Mouse (Mus musculus) MEL (cell line): ENCODE measurements at regions not wholly inside any gene's neighbourhood (a gene's known extent, or its start where the extent isn't known, plus 50 kb on each side); places are given as distances from the start of the nearest gene placed in this dataset.

Experiments used
- DNase-seq: peaks from one replicate; pipeline ENCODE4 v3.0.0; 2011; ENCODE audit warnings: low read depth, low spot score
- H3K27ac ChIP-seq: 2 replicates; pipeline ENCODE4 v1.5.1; 2012; ENCODE audit warnings: low read depth, mild to moderate bottlenecking, control low read depth, low read length, moderate library complexity; ENCODE audit not compliant: control insufficient read depth
- H3K27me3 ChIP-seq, 2 experiments: fragments of 150-350 bp in 1 of 2; sonication (generic) in 1 of 2; 2 replicates each; pipeline ENCODE4 v1.6.1; 2012; ENCODE audit warnings: low read length in 2 of 2, mild to moderate bottlenecking in 2 of 2, improper control_type of control experiment in 1 of 2, moderate library complexity in 1 of 2; ENCODE audit not compliant: insufficient read depth in 2 of 2, control insufficient read depth in 1 of 2
- H3K36me3 ChIP-seq, 2 experiments: 2 replicates each; pipeline ENCODE4 v1.6.1; 2012 to 2014; ENCODE audit warnings: low read length in 2 of 2, improper control_type of control experiment in 1 of 2, inconsistent platforms in 1 of 2, mild to moderate bottlenecking in 1 of 2; ENCODE audit not compliant: insufficient read depth in 2 of 2, control insufficient read depth in 1 of 2
- H3K4me1 ChIP-seq, 2 experiments: fragments of 150-350 bp in 1 of 2; sonication (generic) in 1 of 2; 2 replicates each; pipeline ENCODE4 v1.6.1; 2012; ENCODE audit warnings: low read length in 2 of 2, improper control_type of control experiment in 1 of 2, mild to moderate bottlenecking in 1 of 2; ENCODE audit not compliant: insufficient read depth in 2 of 2, control insufficient read depth in 1 of 2
- H3K4me3 ChIP-seq, 2 experiments: fragments of 150-350 bp in 1 of 2; sonication (generic) in 1 of 2; 2 replicates each; pipeline ENCODE4 v1.5.1; 2012; ENCODE audit warnings: low read depth in 2 of 2, low read length in 2 of 2, mild to moderate bottlenecking in 2 of 2, moderate library complexity in 2 of 2, control low read depth in 1 of 2, improper control_type of control experiment in 1 of 2; ENCODE audit not compliant: control insufficient read depth in 1 of 2, insufficient read depth in 1 of 2
- H3K79me2 ChIP-seq: 2 replicates; pipeline ENCODE4 v1.6.1; 2012; ENCODE audit warnings: mild to moderate bottlenecking, low read length, moderate library complexity; ENCODE audit not compliant: control insufficient read depth, poor library complexity, insufficient read depth
- H3K9ac ChIP-seq: 2 replicates; pipeline ENCODE4 v1.6.1; 2012; ENCODE audit warnings: low read depth, mild to moderate bottlenecking, control low read depth, low read length, moderate library complexity; ENCODE audit not compliant: control insufficient read depth, poor library complexity, severe bottlenecking
- H3K9me3 ChIP-seq: fragments of 150-350 bp; sonication (generic); replicated peaks from 2 replicates; pipeline ENCODE4 v1.6.1; 2012; ENCODE audit warnings: mild to moderate bottlenecking, low read length, improper control_type of control experiment, moderate library complexity; ENCODE audit not compliant: insufficient read depth
- BHLHE40 ChIP-seq: IDR thresholded peaks from 2 replicates; pipeline ENCODE4 v1.6.1; 2012; ENCODE audit warnings: low read depth, mild to moderate bottlenecking, inconsistent platforms, low read length, improper control_type of control experiment, borderline replicate concordance
- CHD1 ChIP-seq: IDR thresholded peaks from 2 replicates; pipeline ENCODE4 v1.6.1; 2012; ENCODE audit warnings: low read depth, mild to moderate bottlenecking, inconsistent platforms, low read length, improper control_type of control experiment
- CHD2 ChIP-seq: IDR thresholded peaks from 2 replicates; pipeline ENCODE4 v1.6.1; 2011; ENCODE audit warnings: low read length, improper control_type of control experiment
- E2F4 ChIP-seq: IDR thresholded peaks from 2 replicates; pipeline ENCODE4 v1.6.1; 2011; ENCODE audit warnings: low read depth, low read length, improper control_type of control experiment, borderline replicate concordance
- ELF1 ChIP-seq: IDR thresholded peaks from 2 replicates; pipeline ENCODE4 v1.6.1; 2014; ENCODE audit warnings: low read depth, mild to moderate bottlenecking, inconsistent platforms, low read length, improper control_type of control experiment, moderate library complexity
- ETS1 ChIP-seq: IDR thresholded peaks from 2 replicates; pipeline ENCODE4 v1.6.1; 2012; ENCODE audit warnings: low read depth, mild to moderate bottlenecking, inconsistent platforms, low read length, improper control_type of control experiment, moderate library complexity
- GABPA ChIP-seq: IDR thresholded peaks from 2 replicates; pipeline ENCODE4 v1.6.1; 2012; ENCODE audit warnings: low read depth, mild to moderate bottlenecking, inconsistent platforms, low read length, improper control_type of control experiment, moderate library complexity
- HCFC1 ChIP-seq: IDR thresholded peaks from 2 replicates; pipeline ENCODE4 v1.6.1; 2012; ENCODE audit warnings: low read depth, mild to moderate bottlenecking, inconsistent platforms, low read length, improper control_type of control experiment, moderate library complexity
- MAFK ChIP-seq: IDR thresholded peaks from 2 replicates; pipeline ENCODE4 v1.6.1; 2011; ENCODE audit warnings: low read depth, mild to moderate bottlenecking, low read length, improper control_type of control experiment, borderline replicate concordance
- MAX ChIP-seq: IDR thresholded peaks from 2 replicates; pipeline ENCODE4 v1.6.1; 2011; ENCODE audit warnings: low read length, improper control_type of control experiment
- MAZ ChIP-seq: IDR thresholded peaks from 2 replicates; pipeline ENCODE4 v1.6.1; 2012; ENCODE audit warnings: low read depth, mild to moderate bottlenecking, inconsistent platforms, low read length, improper control_type of control experiment
- MEF2A ChIP-seq: IDR thresholded peaks from 2 replicates; pipeline ENCODE4 v1.6.1; 2014; ENCODE audit warnings: low read depth, mild to moderate bottlenecking, inconsistent platforms, low read length, improper control_type of control experiment; ENCODE audit not compliant: poor library complexity, insufficient replicate concordance, severe bottlenecking; ENCODE audit errors: extremely low read depth
- MXI1 ChIP-seq: IDR thresholded peaks from 2 replicates; pipeline ENCODE4 v1.6.1; 2011; ENCODE audit warnings: mild to moderate bottlenecking, low read depth, low read length, improper control_type of control experiment
- MYB ChIP-seq: IDR thresholded peaks from 2 replicates; pipeline ENCODE4 v1.6.1; 2011; ENCODE audit warnings: mild to moderate bottlenecking, low read depth, low read length, improper control_type of control experiment
- MYC ChIP-seq: IDR thresholded peaks from 2 replicates; pipeline ENCODE4 v1.6.1; 2011; ENCODE audit warnings: low read depth, mild to moderate bottlenecking, low read length, improper control_type of control experiment, moderate library complexity
- POLR2AphosphoS2 ChIP-seq: IDR thresholded peaks from 2 replicates; pipeline ENCODE4 v1.6.1; 2011; ENCODE audit warnings: low read length, improper control_type of control experiment
- POLR2AphosphoS5 ChIP-seq: IDR thresholded peaks from 2 replicates; pipeline ENCODE4 v1.6.1; 2012; ENCODE audit warnings: low read depth, borderline replicate concordance, mild to moderate bottlenecking, inconsistent platforms, low read length, moderate library complexity, mixed read lengths
- RCOR1 ChIP-seq: IDR thresholded peaks from 2 replicates; pipeline ENCODE4 v1.6.1; 2012; ENCODE audit warnings: low read depth, mild to moderate bottlenecking, inconsistent platforms, low read length, improper control_type of control experiment
- SIN3A ChIP-seq: IDR thresholded peaks from 2 replicates; pipeline ENCODE4 v1.6.1; 2012; ENCODE audit warnings: low read length, improper control_type of control experiment, inconsistent platforms
- SMC3 ChIP-seq: IDR thresholded peaks from 2 replicates; pipeline ENCODE4 v1.6.1; 2011; ENCODE audit warnings: low read depth, low read length, improper control_type of control experiment
- TAL1 ChIP-seq: IDR thresholded peaks from 2 replicates; pipeline ENCODE4 v1.6.1; 2012; ENCODE audit warnings: mild to moderate bottlenecking, inconsistent platforms, low read length, moderate library complexity, mixed read lengths
- USF2 ChIP-seq, 2 experiments: IDR thresholded peaks; 2 replicates each; pipeline ENCODE4 v1.6.1; 2011 to 2012; ENCODE audit warnings: improper control_type of control experiment in 2 of 2, low read length in 2 of 2, borderline replicate concordance in 1 of 2, inconsistent platforms in 1 of 2, low read depth in 1 of 2, mild to moderate bottlenecking in 1 of 2; ENCODE audit not compliant: insufficient read depth in 1 of 2
- ZC3H11A ChIP-seq: IDR thresholded peaks from 2 replicates; pipeline ENCODE4 v1.6.1; 2012; ENCODE audit warnings: low read depth, mild to moderate bottlenecking, inconsistent platforms, low read length, improper control_type of control experiment
- ZMIZ1 ChIP-seq: IDR thresholded peaks from 2 replicates; pipeline ENCODE4 v1.6.1; 2012; ENCODE audit warnings: low read depth, mild to moderate bottlenecking, inconsistent platforms, low read length, improper control_type of control experiment, moderate library complexity
- ZNF384 ChIP-seq: IDR thresholded peaks from 2 replicates; pipeline ENCODE4 v1.6.1; 2012; ENCODE audit warnings: low read depth, mild to moderate bottlenecking, inconsistent platforms, low read length, improper control_type of control experiment

DNA sequence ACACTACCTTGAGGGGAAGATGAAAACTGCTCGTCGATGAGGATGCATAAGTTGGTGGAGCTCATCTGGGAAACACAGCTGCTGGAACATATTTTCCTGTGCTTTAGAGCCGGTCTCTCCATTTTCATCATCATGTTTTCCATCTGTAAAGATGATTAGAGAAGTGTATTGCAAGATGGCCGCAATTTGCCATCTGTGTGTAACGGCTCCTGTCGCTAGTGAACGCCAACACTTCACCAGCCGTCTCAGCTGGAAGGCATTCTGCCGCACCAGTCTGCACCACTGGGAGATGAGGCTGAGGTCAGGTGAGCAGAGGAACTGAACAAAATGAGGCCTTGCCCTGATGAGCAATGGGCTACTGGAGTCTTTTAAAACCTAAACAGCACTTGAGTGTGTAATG, 57.4 kb downstream of the Gm21962 start:
- TF ChIP-seq MYB (no peak), MAFK (no peak), BHLHE40 (no peak)
- no peaks in the 10 kb centered on the region for H3K9me3 ChIP-seq
- no peaks in the 10 kb centered on the region for H3K79me2 ChIP-seq
- H3K9ac ChIP-seq: no peak overlapping the region
- H3K27me3 ChIP-seq: peaks cover 0 to 6% of the 10 kb centered on the region in 2 experiments; a peak in 3 of 4 replicates
- no peak overlapping the region for H3K4me3 ChIP-seq
- no peak for DNase-seq
- no peak overlapping the region for H3K27ac ChIP-seq
- H3K36me3 ChIP-seq: no peaks in the 10 kb centered on the region
- no peaks in the 10 kb centered on the region for H3K4me1 ChIP-seq

DNA sequence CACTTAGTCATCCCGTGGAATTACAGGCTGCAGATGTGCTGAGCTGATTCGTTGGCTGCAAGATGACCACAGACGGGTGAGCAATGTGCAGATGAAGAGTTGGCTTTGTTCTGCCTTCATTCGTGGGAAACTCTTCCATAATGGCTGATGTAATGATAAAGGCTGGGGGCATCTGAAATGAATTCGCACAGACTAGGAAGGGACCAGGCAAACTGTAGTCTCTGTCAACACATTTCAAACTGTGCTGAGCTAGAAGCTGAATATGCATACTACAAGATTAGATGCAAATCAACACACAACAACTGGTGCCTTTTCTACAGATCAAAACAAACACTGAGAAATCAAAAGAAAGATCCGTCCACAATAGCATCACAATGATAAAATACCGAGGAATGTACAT, 58.1 kb downstream of the Gm21962 start:
- Histone ChIP-seq H3K9me3 (no peaks in the 10 kb centered on the region), H3K27ac (no peak overlapping the region), H3K27me3 (peaks cover 0 to 7% of the 10 kb centered on the region in 2 experiments; a peak in 3 of 4 replicates), H3K36me3 (no peaks in the 10 kb centered on the region), H3K4me3 (no peak overlapping the region), H3K79me2 (no peaks in the 10 kb centered on the region), H3K9ac (no peak overlapping the region), H3K4me1 (no peaks in the 10 kb centered on the region)
- no peak for TF ChIP-seq ZNF384
- TF ChIP-seq SMC3: no peak
- TF ChIP-seq CHD2: no peak
- no peak for TF ChIP-seq E2F4
- no peak for TF ChIP-seq ELF1
- no peak for TF ChIP-seq POLR2AphosphoS2
- TF ChIP-seq HCFC1: no peak
- no peak for TF ChIP-seq RCOR1
- no peak for TF ChIP-seq POLR2AphosphoS5
- TF ChIP-seq BHLHE40: no peak
- TF ChIP-seq MAZ: no peak
- no peak for DNase-seq

DNA sequence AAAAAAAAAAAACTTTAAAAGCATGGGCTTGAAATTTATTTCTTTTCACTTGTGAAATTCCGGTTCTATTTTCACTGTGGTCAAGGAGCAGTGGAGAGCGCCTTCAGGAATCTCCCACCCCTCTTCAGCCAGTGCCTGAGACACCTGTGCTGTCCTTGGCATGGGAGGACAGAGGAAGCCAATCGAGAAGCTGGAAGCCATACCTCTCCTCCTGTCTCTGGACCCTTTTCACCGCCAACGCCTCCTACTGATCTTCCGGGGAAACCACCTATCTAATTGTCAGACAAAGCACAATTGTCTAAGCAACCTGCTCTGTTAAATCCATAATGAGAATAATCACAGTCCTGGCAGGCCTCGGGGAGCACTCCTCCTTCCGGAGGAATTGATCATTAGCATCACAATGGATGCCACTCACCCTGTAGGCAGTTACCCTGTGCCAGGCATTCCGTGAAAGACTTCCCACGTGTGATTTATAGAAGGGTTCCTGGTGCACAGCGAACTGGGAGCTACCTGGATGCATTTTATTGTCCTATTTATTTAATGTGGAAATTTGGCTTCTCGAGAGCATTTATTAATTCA, 66.0 kb downstream of the Gm21962 start:
- Histone ChIP-seq H3K9ac (no peak overlapping the region), H3K9me3 (no peaks in the 10 kb centered on the region), H3K79me2 (no peaks in the 10 kb centered on the region), H3K27ac (no peak overlapping the region)
- no peak for DNase-seq
- no peak for TF ChIP-seq MYB
- no peak for TF ChIP-seq SIN3A
- TF ChIP-seq MAX: no peak
- TF ChIP-seq BHLHE40: no peak
- no peak for TF ChIP-seq MXI1
- TF ChIP-seq TAL1: no peak
- no peak for TF ChIP-seq MEF2A
- no peak for TF ChIP-seq ZC3H11A
- TF ChIP-seq RCOR1: no peak
- no peak for TF ChIP-seq ZMIZ1
- no peak for TF ChIP-seq USF2 (IDR thresholded peaks at IDR 0.05; ENCODE audit: borderline replicate concordance in 1 of 2, insufficient read depth in 1 of 2, low read depth in 1 of 2, low read length in 2 of 2)
- TF ChIP-seq MYC: no peak
- no peak for TF ChIP-seq CHD1
- no peak for TF ChIP-seq GABPA
- TF ChIP-seq POLR2AphosphoS5: no peak
- no peak for TF ChIP-seq ZNF384
- TF ChIP-seq SMC3: no peak
- no peak for TF ChIP-seq ETS1
- TF ChIP-seq ELF1: no peak
- TF ChIP-seq, all 39 proteins: peak for 0
- Histone ChIP-seq H3K27me3 (peaks cover 0 to 1% of the 10 kb centered on the region in 2 experiments; a peak in 1 of 4 replicates), H3K36me3 (no peaks in the 10 kb centered on the region), H3K4me3 (no peak overlapping the region), H3K4me1 (no peaks in the 10 kb centered on the region)
